Mouse (Mus musculus) splenic B cell, adult 2 months (primary cell): Measurements from ENCODE around the gene Nfu1.
"Not testable (repeated sequence)": the region's sequence is repeated elsewhere in the genome, so short reads cannot be mapped to it uniquely, and the experiment has no call there.

Experiments
- DNase-seq: peaks from one replicate; pipeline ENCODE4 v3.0.0-alpha.2; 2011; ENCODE audit warnings: low read depth, low spot score
- H3K27me3 ChIP-seq: 2 replicates; pipeline ENCODE4 v1.6.1; 2012; ENCODE audit warnings: mild to moderate bottlenecking, low read length, moderate library complexity, mixed read lengths; ENCODE audit not compliant: control insufficient read depth, poor library complexity, insufficient read depth, severe bottlenecking
- H3K36me3 ChIP-seq: 2 replicates; pipeline ENCODE4 v1.6.1; 2012; ENCODE audit warnings: mild to moderate bottlenecking, low read length, moderate library complexity, mixed read lengths; ENCODE audit not compliant: control insufficient read depth, poor library complexity, insufficient read depth, severe bottlenecking

Nfu1 gene

GRCm38 (mm10) chr6:87040971-87041370 is 31.9 kb downstream of the Nfu1 start:
- no peaks in the 10 kb centered on the region for H3K36me3 ChIP-seq
- no peaks in the 10 kb centered on the region for H3K27me3 ChIP-seq
- peak; percentile 15 for DNase-seq

GRCm38 (mm10) chr6:87041431-87041830 is 32.4 kb downstream of the Nfu1 start:
- Histone ChIP-seq H3K27me3 (no peaks in the 10 kb centered on the region), H3K36me3 (no peaks in the 10 kb centered on the region)
- DNase-seq, result no peak

GRCm38 (mm10) chr6:87042004-87042336 is 32.9 kb downstream of the Nfu1 start:
- no peaks in the 10 kb centered on the region for H3K36me3 ChIP-seq
- H3K27me3 ChIP-seq, result no peaks in the 10 kb centered on the region
- no peak for DNase-seq

GRCm38 (mm10) chr6:87042337-87043130 is 33.5 kb downstream of the Nfu1 start, which contains the start of gene Gfpt1:
TSS of gene Gfpt1 (plus strand) at chr6:87042846.
- Histone ChIP-seq H3K36me3 (no peaks in the 10 kb centered on the region), H3K27me3 (no peaks in the 10 kb centered on the region)
- peak; percentile 94 for DNase-seq

GRCm38 (mm10) chr6:87043131-87043516 is 34.1 kb downstream of the Nfu1 start:
- no peaks in the 10 kb centered on the region for H3K36me3 ChIP-seq
- no peak for DNase-seq
- H3K27me3 ChIP-seq, result no peaks in the 10 kb centered on the region

GRCm38 (mm10) chr6:87044895-87045294 is 35.9 kb downstream of the Nfu1 start:
- no peaks in the 10 kb centered on the region for H3K27me3 ChIP-seq
- 0 out of 2 replicates have a peak, but pooled peaks cover 3% of the 10 kb centered on the region for H3K36me3 ChIP-seq
- DNase-seq, result no peak

GRCm38 (mm10) chr6:87045507-87045906 is 36.5 kb downstream of the Nfu1 start:
- H3K36me3 ChIP-seq, result 0 out of 2 replicates have a peak, but pooled peaks cover 3% of the 10 kb centered on the region
- no peaks in the 10 kb centered on the region for H3K27me3 ChIP-seq
- no peak for DNase-seq

GRCm38 (mm10) chr6:87048712-87049111 is 39.7 kb downstream of the Nfu1 start:
- H3K27me3 ChIP-seq, H3K36me3 ChIP-seq, DNase-seq: not testable (repeated sequence)

- H3K27me3 ChIP-seq, result no peaks in the 10 kb centered on the region
- no peak for DNase-seq
- H3K36me3 ChIP-seq, result 0 out of 2 replicates have a peak, but pooled peaks cover 4% of the 10 kb centered on the region
Observed at GRCm38 (mm10) chr6:87051886-87052425, 42.9 kb downstream of the Nfu1 start.

GRCm38 (mm10) chr6:87054193-87054592 is 45.2 kb downstream of the Nfu1 start:
- Histone ChIP-seq H3K36me3 (0 out of 2 replicates have a peak, but pooled peaks cover 4% of the 10 kb centered on the region), H3K27me3 (no peaks in the 10 kb centered on the region)
- DNase-seq, result no peak

- Histone ChIP-seq H3K27me3 (no peaks in the 10 kb centered on the region), H3K36me3 (0 out of 2 replicates have a peak, but pooled peaks cover 5% of the 10 kb centered on the region)
- DNase-seq, result no peak
Observed at GRCm38 (mm10) chr6:87059754-87060153, 50.7 kb downstream of the Nfu1 start.

GRCm38 (mm10) chr6:87063586-87063985 is 54.5 kb downstream of the Nfu1 start:
- peaks cover 13% of the 10 kb centered on the region; the same call in 1 of the 2 replicates for H3K36me3 ChIP-seq
- no peaks in the 10 kb centered on the region for H3K27me3 ChIP-seq
- no peak for DNase-seq

GRCm38 (mm10) chr6:87068209-87068608 is 59.2 kb downstream of the Nfu1 start:
- peak; percentile 15 for DNase-seq
- Histone ChIP-seq H3K27me3 (no peaks in the 10 kb centered on the region), H3K36me3 (peaks cover 15% of the 10 kb centered on the region)

GRCm38 (mm10) chr6:87069195-87069900 is 60.3 kb downstream of the Nfu1 start:
- DNase-seq, result no peak
- H3K27me3 ChIP-seq, result no peaks in the 10 kb centered on the region
- H3K36me3 ChIP-seq, result peaks cover 15% of the 10 kb centered on the region

GRCm38 (mm10) chr6:87070641-87071040 is 61.6 kb downstream of the Nfu1 start:
- DNase-seq, result no peak
- H3K36me3 ChIP-seq, result peaks cover 10% of the 10 kb centered on the region

More at GRCm38 (mm10) chr6:87070641-87071040, 61.6 kb downstream of the Nfu1 start:
- no peaks in the 10 kb centered on the region for H3K27me3 ChIP-seq
